Mouse (Mus musculus): Measurements from ENCODE around the gene Svip.

The Svip gene

DNA sequence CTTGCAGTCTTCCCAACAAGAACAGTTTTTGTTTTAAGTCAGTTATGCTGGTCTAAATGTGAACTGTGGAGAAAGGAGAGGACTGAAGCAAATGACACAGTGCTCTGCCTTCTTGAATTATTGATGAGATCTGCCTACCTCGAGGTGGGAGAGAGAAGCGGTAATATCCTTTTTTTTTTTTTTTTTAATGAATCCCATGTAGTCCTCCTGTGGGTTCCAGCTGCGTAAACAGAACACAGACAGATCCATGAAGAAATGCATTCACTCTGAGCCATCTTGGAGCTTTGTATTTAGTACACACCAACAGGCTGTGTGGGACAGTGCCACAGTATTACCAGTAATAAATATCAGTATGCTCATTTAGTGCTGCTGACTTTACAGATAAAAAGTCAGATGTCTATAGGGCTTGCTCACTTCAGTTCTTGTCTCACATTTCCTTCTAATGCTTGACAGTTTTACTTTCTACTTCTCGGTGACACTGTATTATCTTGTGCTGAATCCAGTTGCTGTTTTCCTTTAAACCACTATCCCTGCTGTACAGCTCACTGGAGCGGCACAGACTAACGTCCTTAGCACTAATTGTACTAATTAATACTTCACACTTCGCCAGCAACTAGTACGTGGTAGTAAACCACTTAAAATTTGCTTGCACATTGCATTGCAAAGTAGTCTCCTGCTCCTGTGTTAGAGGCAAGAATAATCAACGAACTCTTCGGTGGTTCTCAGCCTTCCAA, 43.4 kb downstream of the Svip start:
- no peak for DNase-seq (ENCODE audit: low read depth, low spot score)

DNA sequence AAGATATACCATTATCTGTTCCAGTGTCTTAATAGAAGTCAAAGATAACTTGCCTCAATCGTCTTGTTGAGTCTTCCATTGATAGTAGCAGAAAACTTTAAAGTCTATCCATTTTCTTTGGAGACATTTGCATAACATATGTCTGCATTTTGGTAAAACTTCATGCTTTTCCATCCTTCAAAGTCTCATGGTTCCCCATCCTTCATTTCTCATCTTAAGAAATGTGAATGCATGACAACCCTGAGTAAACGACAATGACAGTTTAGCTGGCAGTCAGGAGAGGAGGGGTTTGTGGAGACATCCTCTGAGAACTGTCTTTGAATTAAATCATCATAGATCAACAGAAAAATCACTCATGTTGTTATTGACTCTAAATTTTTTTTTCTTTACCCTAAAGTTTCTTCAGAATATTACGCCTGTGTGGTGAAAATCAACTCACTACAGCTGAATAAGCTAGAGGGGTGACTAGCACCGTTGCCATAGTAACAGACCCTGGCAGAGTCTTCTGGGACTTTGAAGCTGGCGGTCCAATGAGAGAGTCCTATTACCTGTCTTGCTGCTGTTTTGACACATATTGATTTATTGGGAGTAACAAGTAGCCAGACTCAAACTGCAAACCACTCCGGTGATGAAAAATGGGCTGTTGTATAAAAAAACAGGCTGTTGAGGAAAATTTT, 45.0 kb downstream of the Svip start:
- no peak for DNase-seq (ENCODE audit: low read depth, low spot score)

DNA sequence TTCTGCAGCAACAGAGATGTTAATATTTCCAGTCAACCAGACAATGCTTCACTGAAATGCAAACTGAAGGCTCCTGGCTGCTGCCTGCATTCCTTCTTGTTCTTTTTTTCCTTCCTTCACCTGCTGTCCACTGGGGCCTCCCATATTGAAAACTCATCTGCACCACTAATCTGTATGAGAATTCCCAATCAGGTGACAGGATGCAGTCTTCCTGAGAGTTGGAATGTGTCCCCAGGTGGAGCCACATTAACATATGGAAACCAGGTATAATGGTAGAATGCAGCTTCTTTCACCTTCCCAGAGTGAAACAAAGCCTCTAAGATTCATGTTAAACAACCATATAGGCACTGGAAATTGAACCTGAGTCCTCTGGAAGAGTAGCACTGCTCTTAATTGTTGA, 48.1 kb downstream of the Svip start:
- DNase-seq (ENCODE audit: low read depth, low spot score), result no peak

DNA sequence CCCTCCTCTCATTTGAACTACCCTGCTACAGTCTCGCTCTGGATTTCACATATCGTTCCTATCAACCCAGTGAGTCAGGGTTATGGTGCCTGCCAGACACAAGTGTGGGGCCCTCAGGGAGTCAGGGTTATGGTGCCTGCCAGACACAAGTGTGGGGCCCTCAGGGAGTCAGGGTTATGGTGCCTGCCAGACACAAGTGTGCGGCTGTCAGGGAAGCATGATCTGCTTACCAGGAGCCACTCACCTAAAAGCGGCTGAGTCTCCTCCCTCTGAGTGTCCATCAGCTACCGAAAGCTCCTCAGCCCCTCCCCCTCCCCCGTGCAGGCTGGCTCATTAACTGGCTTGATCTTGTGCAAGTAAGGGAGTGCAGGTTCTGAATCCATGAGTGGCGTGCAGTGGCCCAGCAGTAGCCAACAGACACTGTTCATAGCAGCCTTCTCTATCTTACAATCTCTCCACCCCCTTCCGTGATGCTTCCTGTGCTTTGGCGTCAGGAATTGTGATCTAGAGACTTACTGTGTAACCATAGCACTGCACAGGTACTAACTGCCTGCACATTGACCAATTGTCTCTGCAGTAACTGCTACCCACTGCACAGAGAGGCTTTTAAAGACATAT, 50.3 kb downstream of the Svip start:
- no peak for DNase-seq (ENCODE audit: low read depth, low spot score)

All from 3T3-L1 (cell line).